Mouse (Mus musculus): ENCODE data around the gene Snx29. TPM values are rescaled to one million over a fixed set of nuclear protein-coding genes. Genes with fewer than 3 reads are reported as not detected.
A peak's percentile ranks its signal among the peaks of the same experiment; 100 is the strongest.

Gene Snx29
- polyA plus RNA-seq, 1 experiment from 2014 or later: 4.4 TPM

- H3K4me3 ChIP-seq (replicated peaks): no peak overlapping the region
- no peak overlapping the region for H3K9ac ChIP-seq
- DNase-seq (no peak), ATAC-seq (ENCODE audit: low read depth) (no peak)
- 55% methylated on average over 5 of the region's 5 CpGs for WGBS (ENCODE audit: insufficient replicate concordance)
- no peak overlapping the region for H3K4me2 ChIP-seq
- no peaks in the 10 kb centered on the region for H3K9me3 ChIP-seq (replicated peaks)
- H3K36me3 ChIP-seq: no peaks in the 10 kb centered on the region
- H3K27ac ChIP-seq: no peak overlapping the region
- H3K4me1 ChIP-seq (replicated peaks): peaks cover 22% of the 10 kb centered on the region
- H3K27me3 ChIP-seq: no peaks in the 10 kb centered on the region
Measured at GRCm38 (mm10) chr16:11365626-11366025, 42.9 kb downstream of the Snx29 start.

- DNase-seq (no peak), ATAC-seq (ENCODE audit: low read depth) (no peak)
- Histone ChIP-seq H3K4me3 (replicated peaks) (no peak overlapping the region), H3K9me3 (replicated peaks) (no peaks in the 10 kb centered on the region), H3K36me3 (no peaks in the 10 kb centered on the region), H3K4me1 (replicated peaks) (peaks cover 23% of the 10 kb centered on the region), H3K9ac (no peak overlapping the region), H3K27ac (no peak overlapping the region), H3K4me2 (no peak overlapping the region), H3K27me3 (no peaks in the 10 kb centered on the region)
- 50% methylated on average over 1 of the region's 1 CpGs for WGBS (ENCODE audit: insufficient replicate concordance)
Measured at GRCm38 (mm10) chr16:11366851-11367250, 44.1 kb downstream of the Snx29 start.

- no peak overlapping the region for H3K4me3 ChIP-seq (replicated peaks)
- H3K27ac ChIP-seq: no peak overlapping the region
- no peaks in the 10 kb centered on the region for H3K36me3 ChIP-seq
- H3K27me3 ChIP-seq: no peaks in the 10 kb centered on the region
- ATAC-seq (ENCODE audit: low read depth) (no peak), DNase-seq (no peak)
- peaks cover 23% of the 10 kb centered on the region for H3K4me1 ChIP-seq (replicated peaks)
- 70% methylated on average over 3 of the region's 3 CpGs for WGBS (ENCODE audit: insufficient replicate concordance)
- H3K9me3 ChIP-seq (replicated peaks): no peaks in the 10 kb centered on the region
- no peak overlapping the region for H3K4me2 ChIP-seq
- H3K9ac ChIP-seq: no peak overlapping the region
Measured at GRCm38 (mm10) chr16:11368412-11368811, 45.7 kb downstream of the Snx29 start.

GRCm38 (mm10) chr16:11369162-11369561 is 46.5 kb downstream of the Snx29 start:
- no peak for ATAC-seq (ENCODE audit: low read depth)
- Histone ChIP-seq H3K4me3 (replicated peaks) (no peak overlapping the region), H3K27ac (peak overlapping the region; percentile 37; the same call in 1 of the 2 replicates), H3K27me3 (no peaks in the 10 kb centered on the region), H3K9ac (no peak overlapping the region), H3K9me3 (replicated peaks) (no peaks in the 10 kb centered on the region), H3K36me3 (no peaks in the 10 kb centered on the region), H3K4me2 (no peak overlapping the region), H3K4me1 (replicated peaks) (peaks cover 23% of the 10 kb centered on the region)
- 54% methylated on average over 4 of the region's 4 CpGs for WGBS (ENCODE audit: insufficient replicate concordance)
- DNase-seq: no peak

- no peaks in the 10 kb centered on the region for H3K36me3 ChIP-seq
- ATAC-seq (ENCODE audit: low read depth): peak; percentile 86
- 7% methylated on average over 1 of the region's 1 CpGs for WGBS (ENCODE audit: insufficient replicate concordance)
- DNase-seq: peak; percentile 18
- no peaks in the 10 kb centered on the region for H3K27me3 ChIP-seq
- no peak overlapping the region for H3K4me3 ChIP-seq (replicated peaks)
- H3K27ac ChIP-seq: peak overlapping the region; percentile 37; the same call in 1 of the 2 replicates
- no peak overlapping the region for H3K9ac ChIP-seq
- peaks cover 23% of the 10 kb centered on the region for H3K4me1 ChIP-seq (replicated peaks)
- H3K4me2 ChIP-seq: no peak overlapping the region
- H3K9me3 ChIP-seq (replicated peaks): no peaks in the 10 kb centered on the region
Measured at GRCm38 (mm10) chr16:11369642-11370041, 46.9 kb downstream of the Snx29 start.

GRCm38 (mm10) chr16:11370132-11370544 is 47.4 kb downstream of the Snx29 start:
- 39% methylated on average over 7 of the region's 7 CpGs for WGBS (ENCODE audit: insufficient replicate concordance)
- no peaks in the 10 kb centered on the region for H3K9me3 ChIP-seq (replicated peaks)
- H3K4me1 ChIP-seq (replicated peaks): peaks cover 23% of the 10 kb centered on the region
- H3K27me3 ChIP-seq: no peaks in the 10 kb centered on the region
- H3K27ac ChIP-seq: no peak overlapping the region
- H3K4me3 ChIP-seq (replicated peaks): no peak overlapping the region
- DNase-seq (no peak), ATAC-seq (ENCODE audit: low read depth) (peak; percentile 25; the same call in 1 of the 2 replicates)
- no peak overlapping the region for H3K9ac ChIP-seq
- H3K36me3 ChIP-seq: no peaks in the 10 kb centered on the region
- H3K4me2 ChIP-seq: no peak overlapping the region

- H3K4me3 ChIP-seq (replicated peaks): no peak overlapping the region
- no peak overlapping the region for H3K9ac ChIP-seq
- DNase-seq (no peak), ATAC-seq (ENCODE audit: low read depth) (no peak)
- no peak overlapping the region for H3K4me2 ChIP-seq
- no peaks in the 10 kb centered on the region for H3K9me3 ChIP-seq (replicated peaks)
- H3K27ac ChIP-seq: no peak overlapping the region
- WGBS (ENCODE audit: insufficient replicate concordance): 51% methylated on average over 3 of the region's 3 CpGs
- no peaks in the 10 kb centered on the region for H3K27me3 ChIP-seq
- no peaks in the 10 kb centered on the region for H3K36me3 ChIP-seq
- no peaks in the 10 kb centered on the region for H3K4me1 ChIP-seq (replicated peaks)
Measured at GRCm38 (mm10) chr16:11379264-11379663, 56.6 kb downstream of the Snx29 start.

GRCm38 (mm10) chr16:11380038-11380437 is 57.3 kb downstream of the Snx29 start:
- Histone ChIP-seq H3K27me3 (no peaks in the 10 kb centered on the region), H3K4me2 (no peak overlapping the region), H3K36me3 (no peaks in the 10 kb centered on the region), H3K4me3 (replicated peaks) (no peak overlapping the region), H3K27ac (no peak overlapping the region), H3K4me1 (replicated peaks) (peaks cover 7% of the 10 kb centered on the region), H3K9ac (no peak overlapping the region), H3K9me3 (replicated peaks) (no peaks in the 10 kb centered on the region)
- WGBS (ENCODE audit: insufficient replicate concordance): 77% methylated on average over 5 of the region's 5 CpGs
- no peak for ATAC-seq (ENCODE audit: low read depth)
- DNase-seq: no peak

- Histone ChIP-seq H3K4me1 (replicated peaks) (peaks cover 12% of the 10 kb centered on the region), H3K36me3 (no peaks in the 10 kb centered on the region), H3K9me3 (replicated peaks) (no peaks in the 10 kb centered on the region), H3K4me2 (no peak overlapping the region), H3K9ac (no peak overlapping the region), H3K4me3 (replicated peaks) (no peak overlapping the region), H3K27ac (no peak overlapping the region), H3K27me3 (no peaks in the 10 kb centered on the region)
- WGBS (ENCODE audit: insufficient replicate concordance): 83% methylated on average over 8 of the region's 8 CpGs
- ATAC-seq (ENCODE audit: low read depth): no peak
- DNase-seq: no peak
Measured at GRCm38 (mm10) chr16:11380871-11381270, 58.2 kb downstream of the Snx29 start.

- Histone ChIP-seq H3K4me1 (replicated peaks) (peaks cover 19% of the 10 kb centered on the region), H3K36me3 (no peaks in the 10 kb centered on the region), H3K4me3 (replicated peaks) (no peak overlapping the region), H3K9me3 (replicated peaks) (no peaks in the 10 kb centered on the region), H3K4me2 (no peak overlapping the region), H3K27me3 (no peaks in the 10 kb centered on the region), H3K27ac (no peak overlapping the region), H3K9ac (no peak overlapping the region)
- 64% methylated on average over 5 of the region's 5 CpGs for WGBS (ENCODE audit: insufficient replicate concordance)
- DNase-seq (no peak), ATAC-seq (ENCODE audit: low read depth) (no peak)
Measured at GRCm38 (mm10) chr16:11384361-11384760, 61.7 kb downstream of the Snx29 start.

- no peak overlapping the region for H3K4me3 ChIP-seq (replicated peaks)
- no peak overlapping the region for H3K9ac ChIP-seq
- no peaks in the 10 kb centered on the region for H3K36me3 ChIP-seq
- ATAC-seq (ENCODE audit: low read depth) (peak; percentile 50), DNase-seq (no peak)
- 17% methylated on average over 5 of the region's 5 CpGs for WGBS (ENCODE audit: insufficient replicate concordance)
- H3K9me3 ChIP-seq (replicated peaks): no peaks in the 10 kb centered on the region
- H3K4me2 ChIP-seq: no peak overlapping the region
- no peak overlapping the region for H3K27ac ChIP-seq
- H3K27me3 ChIP-seq: no peaks in the 10 kb centered on the region
- H3K4me1 ChIP-seq (replicated peaks): peaks cover 19% of the 10 kb centered on the region
Measured at GRCm38 (mm10) chr16:11385150-11385549, 62.4 kb downstream of the Snx29 start.

GRCm38 (mm10) chr16:11385798-11386197 is 63.1 kb downstream of the Snx29 start:
- Histone ChIP-seq H3K36me3 (no peaks in the 10 kb centered on the region), H3K4me2 (no peak overlapping the region), H3K27ac (no peak overlapping the region), H3K27me3 (no peaks in the 10 kb centered on the region), H3K9ac (no peak overlapping the region), H3K9me3 (replicated peaks) (no peaks in the 10 kb centered on the region), H3K4me1 (replicated peaks) (peaks cover 19% of the 10 kb centered on the region), H3K4me3 (replicated peaks) (no peak overlapping the region)
- ATAC-seq (ENCODE audit: low read depth) (no peak), DNase-seq (no peak)
- 40% methylated on average over 5 of the region's 5 CpGs for WGBS (ENCODE audit: insufficient replicate concordance)
